Mouse (Mus musculus) megakaryocyte, adult 5-6 weeks (primary cell): Measurements from ENCODE around the gene Jph4. TPM values are rescaled to one million over a fixed set of nuclear protein-coding genes. Genes with fewer than 3 reads are reported as not detected.
A peak's percentile ranks its signal among the peaks of the same experiment; 100 is the strongest.

Experiments
- ATAC-seq: 2 replicates; pipeline ENCODE4 v1.8.0; 2016; ENCODE audit warnings: mild to moderate bottlenecking, inconsistent platforms; ENCODE audit not compliant: poor library complexity, severe bottlenecking
- total RNA-seq, 2 experiments: library from RNA; stranded (forward) in 1 of 2; stranded (reverse) in 1 of 2; fragments of 153-499, 151-499 nt in 1 of 2; fragments of 221-1000, 200-1000 nt in 1 of 2; gene quantifications; 2 replicates each; pipeline versions ENCODE4 v1.2.3 to v1.2.4; 2015 to 2017

The Jph4 gene
- total RNA-seq, 2 experiments from 2014 or later, result not detected

GRCm38 (mm10) chr14:55119421-55120134, 2.8 kb upstream of the Jph4 start:
- 0 out of 2 replicates have a peak, but pooled peaks have one; percentile 28 for ATAC-seq

DNA sequence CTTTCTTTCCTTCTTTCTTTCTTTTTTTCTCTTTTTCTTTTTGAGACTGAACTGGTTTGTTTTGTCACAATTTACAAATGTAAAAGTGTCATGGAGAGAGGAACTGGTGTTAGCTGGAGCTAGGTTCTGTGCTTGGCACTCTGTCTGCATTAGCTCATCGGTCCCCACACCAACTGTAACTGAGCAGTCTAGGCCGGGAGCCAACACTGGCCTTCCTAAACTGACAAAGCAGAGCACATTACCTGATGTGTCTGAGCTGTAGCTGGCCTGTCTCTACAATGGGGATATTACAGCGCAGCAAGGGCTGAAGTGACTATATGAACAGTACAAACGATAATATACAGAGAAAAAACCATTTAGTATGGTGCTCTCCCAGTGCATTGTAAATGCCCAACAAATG, 2.1 kb upstream of the Jph4 start:
- no peak for ATAC-seq

GRCm38 (mm10) chr14:55115846-55116245, 889 bp downstream of the Jph4 start:
- ATAC-seq, result no peak

DNA sequence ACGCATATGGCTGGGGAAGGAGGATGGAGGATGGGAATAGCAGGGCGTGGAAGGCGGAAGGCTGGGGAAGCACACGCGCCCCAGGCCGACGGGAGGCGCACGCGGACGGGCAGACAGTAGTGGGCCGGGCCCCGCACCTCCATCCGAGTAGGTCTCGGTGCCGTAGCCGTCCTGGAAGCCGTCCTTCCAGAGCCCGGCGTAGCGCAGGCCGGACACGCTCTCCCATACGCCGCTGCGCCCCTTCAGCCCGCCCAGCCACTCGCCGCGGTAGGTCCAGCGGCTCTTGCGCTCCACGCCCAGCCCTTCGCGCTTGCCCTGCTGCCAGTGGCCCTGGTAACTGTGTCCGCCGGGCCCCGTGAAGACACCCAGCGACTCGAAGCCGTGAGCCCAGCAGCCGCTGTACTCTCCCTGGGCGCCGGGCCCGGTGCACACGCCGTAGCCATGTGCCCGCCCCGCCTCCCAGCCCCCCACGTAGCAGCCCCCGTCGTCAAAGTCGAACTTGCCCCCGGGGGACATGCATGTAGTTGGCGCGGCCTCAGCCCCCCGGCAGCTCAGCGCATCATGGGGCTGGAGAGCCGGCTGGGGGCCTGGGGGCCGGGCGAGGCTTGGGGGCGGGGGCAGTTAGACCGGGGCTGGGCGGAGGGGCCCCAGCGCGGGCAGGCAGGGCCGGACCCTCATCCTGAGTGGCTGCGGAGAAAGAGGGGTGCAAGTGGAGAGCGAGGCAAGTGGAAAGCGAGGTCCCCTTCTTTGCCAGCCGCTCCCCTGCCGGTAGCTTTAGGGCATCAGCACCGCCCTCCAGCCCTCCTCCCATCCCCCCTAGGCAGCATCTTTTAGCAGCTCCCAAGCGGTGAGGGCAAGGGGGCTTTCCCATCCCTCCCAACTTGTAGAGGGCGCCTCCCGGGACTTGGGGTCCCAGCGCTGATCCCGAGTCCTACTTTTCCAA, 1.7 kb downstream of the Jph4 start:
- ATAC-seq, result peak; percentile 38

DNA sequence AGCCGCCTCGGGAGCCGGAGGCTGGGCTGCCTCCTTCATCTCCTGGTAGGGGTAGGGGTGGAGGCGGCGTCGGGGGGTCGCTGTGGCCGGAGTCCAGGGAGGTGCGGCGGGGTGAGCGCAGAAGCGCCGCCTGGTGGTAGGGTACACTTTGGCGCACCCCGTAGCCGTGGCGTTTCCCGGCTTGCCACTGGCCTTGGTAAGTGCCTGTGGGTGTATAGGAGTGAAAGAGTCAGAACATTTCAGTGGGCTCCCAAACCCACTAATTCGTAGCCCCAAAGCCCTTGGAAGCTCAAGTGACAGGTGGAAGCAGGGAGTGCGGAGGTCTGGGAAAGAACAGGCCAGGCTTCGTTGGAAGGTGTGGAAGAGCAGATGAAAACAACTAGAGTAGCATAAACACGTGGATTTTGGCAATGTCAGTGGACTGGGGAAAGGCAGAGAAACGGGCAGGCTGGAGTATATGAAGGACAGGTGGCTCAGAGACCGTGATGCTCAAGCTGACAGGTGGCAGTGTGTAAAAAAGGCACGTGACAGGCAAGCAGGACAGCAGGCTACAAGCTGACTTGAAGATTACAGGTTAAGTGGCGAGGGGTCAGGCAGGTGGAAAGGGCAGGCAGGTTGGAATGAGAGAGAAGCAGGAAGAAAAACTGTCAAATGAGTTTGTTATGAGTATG, 2.6 kb downstream of the Jph4 start:
- ATAC-seq, result peak; percentile 41; the same call in 1 of the 2 replicates

- ATAC-seq, result no peak
Observed at GRCm38 (mm10) chr14:55113351-55113974, 3.3 kb downstream of the Jph4 start.

- ATAC-seq, result no peak
Observed at GRCm38 (mm10) chr14:55111720-55112119, 5.0 kb downstream of the Jph4 start.

GRCm38 (mm10) chr14:55110076-55110475, 6.7 kb downstream of the Jph4 start:
- no peak for ATAC-seq

DNA sequence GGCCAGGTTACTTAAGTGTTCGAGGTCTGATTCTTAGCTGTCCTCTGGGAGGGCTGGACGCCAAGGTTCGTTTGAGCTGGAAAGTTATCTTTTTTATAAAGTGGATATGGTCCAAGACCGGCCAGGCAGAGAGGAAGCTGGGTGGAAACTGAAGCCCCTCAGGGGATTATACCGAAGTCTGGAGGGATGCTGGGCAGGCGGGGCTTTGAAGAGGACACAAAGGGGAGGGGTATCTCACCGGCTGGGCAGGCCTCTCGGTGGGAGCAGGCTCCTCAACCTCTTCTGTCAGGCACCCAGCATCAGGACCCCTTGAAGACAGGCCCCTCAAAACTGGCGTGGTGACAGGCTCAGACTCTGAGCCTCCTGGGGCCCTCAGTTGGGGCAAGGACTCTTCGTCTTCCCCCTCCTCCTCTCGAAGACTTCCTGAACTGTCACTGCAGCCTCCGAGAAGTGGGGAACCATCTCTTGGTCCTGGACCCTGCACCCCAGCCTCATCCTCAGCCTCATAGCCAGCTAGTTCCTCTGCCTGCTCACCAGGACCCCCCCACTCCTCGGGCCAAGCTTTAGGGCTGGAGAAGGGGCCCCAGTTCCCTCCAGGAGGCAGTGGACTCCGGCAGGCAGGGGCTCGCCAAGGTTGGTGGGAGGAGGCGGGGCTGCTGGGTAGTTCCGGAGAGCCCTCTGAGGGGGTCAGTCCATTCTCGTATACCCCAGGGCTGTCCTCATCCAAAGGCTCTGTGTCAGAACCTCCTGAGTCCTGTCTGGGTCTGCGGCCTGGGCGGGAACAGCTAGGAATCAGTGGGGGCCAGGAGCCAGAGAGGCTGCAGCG, 7.5 kb downstream of the Jph4 start:
- no peak for ATAC-seq

- ATAC-seq, result no peak
Observed at GRCm38 (mm10) chr14:55108202-55108870, 8.4 kb downstream of the Jph4 start.

DNA sequence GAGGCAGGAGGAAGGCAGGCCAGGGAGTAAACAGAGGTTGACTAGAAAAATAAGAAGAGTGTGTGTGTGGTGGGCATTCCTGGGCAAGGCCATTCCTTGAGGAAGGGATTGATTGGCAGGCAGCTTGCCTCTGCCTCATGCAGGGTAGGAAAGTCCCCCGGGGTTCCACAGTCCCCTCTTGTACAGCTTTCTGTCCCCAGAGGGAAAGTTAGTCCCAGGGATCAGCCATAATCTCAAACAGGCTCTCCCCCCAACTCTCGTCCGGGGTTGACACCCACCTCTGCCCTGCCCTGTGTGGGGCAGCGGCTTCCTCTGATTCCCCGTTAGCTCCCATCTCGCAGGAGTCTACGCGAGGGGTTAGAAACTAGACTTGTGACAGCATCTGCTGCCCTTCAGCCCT, 9.7 kb downstream of the Jph4 start:
- ATAC-seq, result no peak

DNA sequence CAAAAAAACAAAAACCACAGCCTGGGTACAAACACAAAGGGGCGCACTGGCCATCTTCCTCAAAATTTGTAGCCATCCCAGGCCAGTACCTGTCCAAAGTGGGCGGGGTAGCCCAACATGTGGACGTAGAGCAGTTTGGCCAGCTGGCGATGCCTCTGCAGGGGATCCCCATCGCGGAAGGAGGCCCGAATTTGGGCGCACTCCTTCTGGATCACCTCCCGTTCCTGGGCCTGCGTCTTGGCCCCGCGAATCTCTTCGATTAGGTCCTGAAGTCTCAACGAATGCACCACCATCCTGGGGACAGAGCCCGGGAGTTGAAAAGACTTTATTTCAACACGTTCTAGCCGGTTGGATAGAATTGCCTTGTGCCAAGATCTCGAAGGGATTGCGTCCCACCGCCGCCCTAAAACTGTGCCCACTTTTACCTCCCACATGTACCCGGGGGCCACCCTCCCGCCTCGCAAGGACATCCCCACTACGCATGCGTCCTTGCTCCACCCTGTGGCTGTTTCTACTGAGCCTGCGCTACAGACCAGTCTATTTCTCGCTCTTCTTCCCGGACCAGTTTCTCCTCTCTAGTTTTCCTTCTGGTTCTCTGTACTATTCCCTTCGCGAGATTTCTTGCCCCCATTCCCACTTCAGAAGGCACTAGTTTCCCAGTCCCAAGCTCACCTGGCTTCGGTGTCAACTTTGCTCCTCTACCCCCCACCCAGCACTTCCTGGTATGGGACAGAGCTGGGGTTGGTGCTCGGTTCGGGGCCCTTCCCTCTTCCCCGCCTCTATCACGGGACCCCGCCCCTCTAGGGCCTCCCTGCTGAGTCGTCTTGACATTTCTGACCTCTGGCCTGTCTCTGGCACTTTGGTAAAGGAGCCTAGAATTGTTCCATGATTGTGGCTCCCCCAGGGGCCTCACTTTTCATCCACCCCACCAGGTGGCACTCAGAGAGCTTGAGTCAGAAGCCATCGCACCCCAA, 10.6 kb downstream of the Jph4 start, which contains the start of gene Ap1g2:
Gene Ap1g2 (minus strand): TSS at position 758 of the 974 bp plus-strand sequence.
- ATAC-seq, result peak; percentile 91

DNA sequence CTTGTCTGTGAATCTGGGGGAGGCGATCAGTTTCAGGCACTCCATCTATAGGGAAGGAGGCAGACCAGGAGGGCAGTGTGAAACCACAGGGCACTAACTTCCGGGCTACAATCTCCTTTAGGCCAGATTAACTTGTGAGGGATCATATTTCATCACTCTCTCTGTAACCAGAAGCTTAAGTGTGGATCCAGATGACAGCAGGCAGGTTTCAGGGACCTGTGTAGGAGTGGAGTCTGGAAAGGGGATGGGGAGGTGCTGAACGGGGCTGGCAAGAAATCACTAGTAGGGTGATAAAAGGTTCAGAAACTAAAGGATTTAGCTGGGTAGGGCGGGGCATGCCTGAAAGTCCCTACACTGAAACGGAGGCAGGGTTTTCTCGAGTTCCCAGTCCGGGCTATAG, 11.3 kb downstream of the Jph4 start:
- no peak for ATAC-seq

DNA sequence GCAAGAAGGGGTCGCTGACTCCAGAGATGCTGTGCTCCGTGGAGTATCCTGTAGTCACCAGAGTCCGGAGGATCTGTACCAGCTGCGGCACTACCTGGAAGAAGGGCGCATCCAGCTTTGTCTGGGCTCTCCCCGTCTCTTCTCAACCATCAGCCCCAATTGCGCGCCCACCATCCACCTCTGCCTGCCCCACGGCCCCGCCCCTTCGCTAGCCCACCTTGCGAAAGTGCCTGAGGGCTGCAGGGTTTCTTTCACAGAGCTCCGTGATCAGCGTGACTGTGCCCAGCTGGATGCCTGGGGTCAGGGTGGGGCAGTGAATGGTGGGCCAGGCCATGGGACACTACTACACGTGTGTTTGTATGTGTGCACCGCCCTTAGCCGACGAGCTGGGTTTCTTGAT, 12.4 kb downstream of the Jph4 start:
- ATAC-seq, result no peak

- ATAC-seq, result no peak
Observed at GRCm38 (mm10) chr14:55102253-55102785, 14.4 kb downstream of the Jph4 start.

DNA sequence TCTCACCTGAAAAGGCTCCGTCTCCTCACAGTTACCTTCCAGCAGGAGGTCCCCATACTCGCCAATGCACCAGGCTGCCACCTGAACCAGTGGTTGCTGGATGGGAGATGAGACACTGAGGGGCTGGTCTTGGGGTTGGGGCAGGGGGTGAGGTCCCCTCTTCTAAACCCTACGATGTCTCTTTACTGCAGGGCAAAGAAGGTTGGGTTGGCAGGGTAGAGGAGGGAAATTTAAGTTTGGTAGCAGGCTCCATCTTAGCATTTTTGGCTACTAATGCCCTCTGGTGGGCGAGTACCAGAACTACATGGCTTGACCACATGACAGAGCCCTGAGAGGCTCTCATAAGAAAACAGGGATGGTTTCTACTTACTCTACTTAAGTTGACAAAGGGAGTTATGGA, 15.1 kb downstream of the Jph4 start:
- ATAC-seq, result peak; percentile 30; the same call in 1 of the 2 replicates

- peak; percentile 60 for ATAC-seq
Observed at GRCm38 (mm10) chr14:55098067-55098466, 18.7 kb downstream of the Jph4 start.

GRCm38 (mm10) chr14:55097646-55098045, 19.1 kb downstream of the Jph4 start:
- ATAC-seq, result no peak
